Mouse (Mus musculus) testis, adult 2 months (tissue): ENCODE measurements around the gene C030005K15Rik. TPM values are rescaled to one million over a fixed set of nuclear protein-coding genes. Genes with fewer than 3 reads are reported as not detected.
"Not testable (repeated sequence)": the region's sequence is repeated elsewhere in the genome, so short reads cannot be mapped to it uniquely, and the experiment has no call there.

ENCODE experiments used
- H3K27ac ChIP-seq: fragments of 200-500 bp; 2 replicates; pipeline ENCODE4 v1.5.1; 2012; ENCODE audit warnings: low read depth, low read length; ENCODE audit not compliant: control insufficient read depth, insufficient read depth
- H3K27me3 ChIP-seq: fragments of 200-500 bp; 2 replicates; pipeline ENCODE4 v1.6.1; 2012; ENCODE audit warnings: mild to moderate bottlenecking, low read length, moderate library complexity; ENCODE audit not compliant: control insufficient read depth, insufficient read depth
- H3K36me3 ChIP-seq: fragments of 200-500 bp; 2 replicates; pipeline ENCODE4 v1.6.1; 2012; ENCODE audit warnings: mild to moderate bottlenecking, low read length; ENCODE audit not compliant: control insufficient read depth, insufficient read depth
- H3K4me1 ChIP-seq: fragments of 200-500 bp; 2 replicates; pipeline ENCODE4 v1.6.1; 2012; ENCODE audit warnings: low read length; ENCODE audit not compliant: control insufficient read depth, insufficient read depth
- H3K4me3 ChIP-seq: fragments of 200-500 bp; 2 replicates; pipeline ENCODE4 v1.5.1; 2012; ENCODE audit warnings: low read depth, mild to moderate bottlenecking, low read length, moderate library complexity, mixed read lengths; ENCODE audit not compliant: control insufficient read depth
- CTCF ChIP-seq: fragments of 200-500 bp; IDR thresholded peaks from 2 replicates; pipeline ENCODE4 v1.5.1; 2012; ENCODE audit warnings: low read depth, mild to moderate bottlenecking, inconsistent platforms, low read length, moderate library complexity; ENCODE audit not compliant: control insufficient read depth, insufficient read depth, insufficient replicate concordance
- POLR2A ChIP-seq: fragments of 200-500 bp; IDR thresholded peaks from 2 replicates; pipeline ENCODE4 v1.6.1; 2012; ENCODE audit warnings: low read depth, mild to moderate bottlenecking, inconsistent platforms, low read length, moderate library complexity; ENCODE audit not compliant: control insufficient read depth
- polyA plus RNA-seq: library from polyadenylated mRNA; depleted of rRNA; stranded (reverse); fragments of >200 nt; gene quantifications from 2 replicates; pipeline ENCODE4 v1.2.3, GENCODE M21; 2012; rRNA removed

The C030005K15Rik gene
- not detected in 2 replicates for polyA plus RNA-seq

DNA sequence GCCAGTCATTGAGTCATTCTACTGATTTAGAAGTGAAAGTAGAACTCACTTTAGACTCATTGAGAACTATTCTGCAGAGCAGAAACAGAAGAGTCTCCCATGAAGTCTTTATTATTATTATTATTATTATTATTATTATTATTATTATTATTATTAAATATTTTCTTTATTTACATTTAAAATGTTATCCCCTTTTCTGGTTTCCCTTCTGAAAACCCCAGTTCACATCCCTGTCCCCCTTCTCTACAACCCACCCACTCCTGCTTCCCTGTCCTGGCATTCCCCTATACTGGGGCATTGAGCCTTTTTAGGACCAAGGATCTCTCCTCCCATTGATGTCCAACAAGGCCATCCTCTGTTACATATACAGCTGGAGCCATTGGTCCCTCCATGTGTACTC is at the start of gene C030005K15Rik:
TSS of gene C030005K15Rik (minus strand) at position 101 of the 400 bp plus-strand sequence.
- not testable (repeated sequence) for H3K27ac ChIP-seq, H3K4me3 ChIP-seq, H3K4me1 ChIP-seq, H3K27me3 ChIP-seq, H3K36me3 ChIP-seq

DNA sequence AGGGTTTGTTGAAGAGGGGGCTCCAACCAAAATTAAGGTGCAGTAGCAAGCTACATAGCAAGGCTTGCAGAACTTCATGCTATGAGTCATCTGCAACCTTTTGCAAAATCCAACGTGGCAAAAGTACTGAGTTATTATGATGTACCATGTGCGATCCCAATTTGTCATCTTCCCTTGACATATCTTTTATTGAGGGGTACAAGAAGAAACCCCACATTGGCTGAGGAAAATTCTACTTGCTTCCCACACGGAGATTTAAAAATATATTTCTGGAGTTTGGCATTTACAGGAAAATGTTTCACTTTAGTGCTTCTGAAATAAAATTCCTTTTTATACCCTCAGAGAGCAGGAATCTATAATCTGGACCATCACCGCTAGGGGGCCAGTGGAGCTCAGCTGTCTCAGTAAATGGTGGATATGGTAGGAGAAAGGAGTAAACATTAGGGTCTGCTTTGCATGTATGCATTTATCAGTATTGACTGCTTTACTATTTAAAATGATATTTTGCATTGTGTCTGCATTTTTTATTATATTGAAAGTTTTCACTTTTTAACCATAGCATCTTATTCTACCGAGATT is 41.7 kb upstream of the C030005K15Rik start:
- no peak overlapping the region for H3K4me3 ChIP-seq
- no peak for TF ChIP-seq POLR2A
- TF ChIP-seq CTCF: no peak
- H3K27ac ChIP-seq: no peak overlapping the region
- no peaks in the 10 kb centered on the region for H3K27me3 ChIP-seq
- H3K4me1 ChIP-seq: no peaks in the 10 kb centered on the region
- H3K36me3 ChIP-seq: no peaks in the 10 kb centered on the region

DNA sequence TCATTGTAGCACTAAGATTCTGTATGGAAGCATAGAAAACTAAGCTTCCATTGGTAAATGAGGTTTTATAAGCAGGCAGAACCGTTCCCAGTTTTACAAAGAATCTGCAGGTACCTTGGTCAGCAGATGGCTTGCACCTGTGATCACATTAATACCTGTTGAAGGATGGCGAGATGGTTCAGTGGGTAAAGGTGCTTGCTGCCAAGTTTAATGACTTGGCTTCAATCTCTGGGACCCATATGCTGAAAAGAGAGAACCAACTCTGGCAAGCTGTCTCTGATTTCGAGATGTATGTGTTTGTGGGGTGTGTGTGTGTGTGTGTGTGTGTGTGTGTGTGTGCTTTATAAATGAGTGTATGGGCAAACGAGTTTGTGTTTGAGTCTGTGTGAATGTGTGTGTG is 27.3 kb upstream of the C030005K15Rik start:
- Histone ChIP-seq H3K36me3 (no peaks in the 10 kb centered on the region), H3K27ac (no peak overlapping the region), H3K27me3 (no peaks in the 10 kb centered on the region), H3K4me1 (no peaks in the 10 kb centered on the region), H3K4me3 (no peak overlapping the region)
- TF ChIP-seq POLR2A (no peak), CTCF (no peak)

DNA sequence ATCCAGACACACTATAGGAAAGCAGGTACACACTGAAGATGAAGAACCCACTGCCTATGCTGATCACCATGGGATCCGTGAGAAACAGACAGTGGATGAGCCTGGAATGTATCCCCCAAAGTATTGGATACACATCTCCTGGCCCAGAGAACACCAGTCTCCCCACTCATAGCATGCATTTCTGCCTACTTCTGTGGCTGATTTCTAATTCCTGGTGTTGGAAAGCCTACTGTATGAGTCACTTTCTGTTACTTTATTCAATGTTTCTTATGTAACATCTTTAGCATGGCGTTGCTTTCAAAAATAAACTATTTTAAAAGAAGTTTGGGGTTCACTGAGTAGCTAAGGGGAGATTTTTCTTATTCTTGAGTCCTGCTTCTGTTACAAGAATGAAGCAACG is 20.7 kb upstream of the C030005K15Rik start:
- Histone ChIP-seq H3K4me1 (no peaks in the 10 kb centered on the region), H3K4me3 (no peak overlapping the region), H3K27me3 (no peaks in the 10 kb centered on the region), H3K27ac (no peak overlapping the region), H3K36me3 (no peaks in the 10 kb centered on the region)
- TF ChIP-seq CTCF (no peak), POLR2A (no peak)

DNA sequence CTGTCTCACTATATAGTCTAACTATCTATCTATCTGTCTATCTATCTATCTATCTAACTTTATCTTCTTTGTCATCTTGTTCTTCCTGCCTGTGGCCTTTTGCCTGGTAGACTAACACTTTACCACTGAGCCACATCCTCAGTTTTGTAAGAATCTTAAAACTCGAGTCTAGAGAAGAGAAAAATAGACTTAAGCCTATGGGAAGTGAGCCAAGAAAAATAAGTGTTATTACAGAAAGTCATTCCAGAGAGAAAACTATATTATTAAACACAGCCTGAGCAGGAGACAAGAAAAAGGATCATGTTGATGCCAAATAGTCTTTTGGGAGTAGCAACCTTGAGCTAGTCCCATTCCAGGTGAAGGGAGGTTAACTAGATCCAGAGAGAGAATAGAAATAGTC is 626 bp downstream of the C030005K15Rik start:
- Histone ChIP-seq H3K27ac (no peak overlapping the region), H3K36me3 (no peaks in the 10 kb centered on the region), H3K4me1 (no peaks in the 10 kb centered on the region), H3K27me3 (no peaks in the 10 kb centered on the region), H3K4me3 (no peak overlapping the region)
- no peak for TF ChIP-seq POLR2A
- no peak for TF ChIP-seq CTCF

DNA sequence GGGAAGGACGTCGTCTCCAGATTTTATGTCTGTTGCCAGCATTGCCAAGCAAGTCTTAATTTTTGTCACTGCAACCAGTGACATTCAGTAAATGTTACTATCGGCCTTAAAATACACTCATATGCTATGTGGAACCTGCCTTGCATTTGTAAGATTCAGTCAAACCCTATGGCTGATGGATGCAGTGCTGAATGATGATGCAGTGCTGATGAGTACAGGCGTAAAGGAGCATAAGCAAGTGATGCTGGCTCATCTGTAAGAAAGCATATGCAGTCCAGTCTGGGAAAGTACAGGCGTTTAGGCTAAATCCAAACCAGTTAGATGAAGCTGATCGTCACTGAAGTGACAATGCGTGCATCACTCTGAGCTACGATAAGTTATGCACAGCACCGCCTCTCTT is 3.8 kb downstream of the C030005K15Rik start:
- Histone ChIP-seq H3K4me3 (no peak overlapping the region), H3K4me1 (no peaks in the 10 kb centered on the region), H3K27ac (no peak overlapping the region), H3K27me3 (no peaks in the 10 kb centered on the region), H3K36me3 (no peaks in the 10 kb centered on the region)
- no peak for TF ChIP-seq POLR2A
- no peak for TF ChIP-seq CTCF

DNA sequence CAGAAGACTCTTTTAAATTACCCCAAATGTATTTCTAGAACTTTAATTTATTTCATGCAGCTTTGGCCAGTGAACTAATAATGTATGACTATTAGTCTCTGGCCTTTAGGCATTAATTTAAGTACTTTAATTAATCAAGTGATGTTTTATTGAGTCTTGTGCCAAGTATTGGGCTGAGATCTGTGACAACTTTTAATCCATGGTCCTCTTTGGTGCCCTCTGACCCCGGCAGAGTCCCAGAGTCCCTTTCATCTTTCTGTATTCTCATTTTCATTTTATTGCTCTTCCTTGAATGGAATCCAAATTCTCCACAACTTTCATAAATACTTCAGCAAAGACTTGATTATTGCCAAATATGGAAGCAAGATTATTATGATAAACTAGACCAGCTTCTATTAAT is 5.9 kb downstream of the C030005K15Rik start:
- Histone ChIP-seq H3K27me3 (no peaks in the 10 kb centered on the region), H3K36me3 (no peaks in the 10 kb centered on the region), H3K27ac (no peak overlapping the region), H3K4me1 (no peaks in the 10 kb centered on the region), H3K4me3 (no peak overlapping the region)
- no peak for TF ChIP-seq CTCF
- no peak for TF ChIP-seq POLR2A

DNA sequence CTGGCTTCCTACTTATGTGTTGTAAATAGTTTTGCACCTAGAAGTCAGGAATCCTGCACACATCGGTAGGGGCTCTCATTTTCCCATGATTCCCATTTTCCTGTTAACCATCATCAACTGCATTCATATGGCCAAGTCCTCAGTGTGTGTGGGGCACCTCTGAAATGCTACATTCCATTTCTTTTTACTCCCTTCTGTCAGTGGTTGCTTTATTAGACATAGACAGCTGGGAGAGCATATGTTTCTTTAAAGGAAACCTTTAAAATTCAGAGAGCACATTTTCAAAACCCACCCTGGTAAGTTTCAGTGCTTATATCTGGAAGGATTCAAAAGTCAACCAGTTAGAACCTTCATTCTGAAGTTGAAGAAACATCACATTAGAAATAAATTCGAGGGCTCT is 8.5 kb downstream of the C030005K15Rik start:
- H3K4me1 ChIP-seq: no peaks in the 10 kb centered on the region
- H3K36me3 ChIP-seq: no peaks in the 10 kb centered on the region
- H3K27me3 ChIP-seq: no peaks in the 10 kb centered on the region
- no peak overlapping the region for H3K27ac ChIP-seq
- H3K4me3 ChIP-seq: no peak overlapping the region
- TF ChIP-seq POLR2A: no peak
- no peak for TF ChIP-seq CTCF
